Mouse (Mus musculus): ENCODE data around the gene Fgf8. TPM values are rescaled to one million over a fixed set of nuclear protein-coding genes. Genes with fewer than 3 reads are reported as not detected.

Fgf8 gene
- polyA plus RNA-seq, 1 experiment from 2014 or later = not detected

- H3K4me2 ChIP-seq (ENCODE audit: low read depth, low read length) = peak overlapping the region; percentile 32
- no peak overlapping the region for H3K9ac ChIP-seq (ENCODE audit: low read length)
- 9% methylated on average over 16 of the region's 16 CpGs for WGBS
- no peaks in the 10 kb centered on the region for H3K27me3 ChIP-seq (ENCODE audit: control insufficient read depth, insufficient read depth, low read depth, low read length)
- no peak overlapping the region for H3K27ac ChIP-seq (ENCODE audit: low read length)
- H3K36me3 ChIP-seq (ENCODE audit: control insufficient read depth, insufficient read depth, low read length) = no peaks in the 10 kb centered on the region
- H3K4me1 ChIP-seq (replicated peaks; ENCODE audit: control insufficient read depth, insufficient read depth, low read length) = no peaks in the 10 kb centered on the region
- peak; percentile 78 for ATAC-seq (ENCODE audit: low read depth)
- H3K9me3 ChIP-seq (ENCODE audit: control insufficient read depth, low read length) = no peaks in the 10 kb centered on the region
- peak overlapping the region; percentile 15; the same call in 1 of the 2 replicates for H3K4me3 ChIP-seq (ENCODE audit: low read length)
Observed at GRCm38 (mm10) chr19:45717493-45718220, 25.1 kb downstream of the Fgf8 start.

DNA sequence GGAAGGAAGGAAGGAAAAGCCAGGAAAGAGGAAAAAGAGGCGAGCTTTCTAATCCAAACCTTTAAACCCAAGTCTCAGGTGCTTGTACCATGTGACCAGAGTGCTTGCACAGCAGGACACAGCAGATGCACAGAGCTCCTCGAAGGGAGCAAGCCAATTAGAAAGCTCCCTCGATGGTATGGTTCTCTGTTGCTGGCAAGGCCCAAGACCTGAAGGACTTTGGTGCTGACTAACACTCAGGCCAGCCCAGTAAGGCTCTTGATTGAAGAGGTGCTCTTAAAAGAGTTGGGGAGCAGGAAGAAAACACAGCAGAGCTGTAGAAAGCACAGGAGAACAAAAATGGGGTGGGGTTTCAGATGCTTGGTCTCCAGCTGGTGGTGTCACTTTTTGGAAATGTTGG, 34.0 kb downstream of the Fgf8 start:
- H3K4me3 ChIP-seq (ENCODE audit: low read length) = no peak overlapping the region
- no peak overlapping the region for H3K27ac ChIP-seq (ENCODE audit: low read length)
- ATAC-seq (ENCODE audit: low read depth) = peak; percentile 45; the same call in 1 of the 2 replicates
- no peaks in the 10 kb centered on the region for H3K4me1 ChIP-seq (replicated peaks; ENCODE audit: control insufficient read depth, insufficient read depth, low read length)
- H3K36me3 ChIP-seq (ENCODE audit: control insufficient read depth, insufficient read depth, low read length) = no peaks in the 10 kb centered on the region
- no peak overlapping the region for H3K9ac ChIP-seq (ENCODE audit: low read length)
- no peak overlapping the region for H3K4me2 ChIP-seq (ENCODE audit: low read depth, low read length)
- WGBS = 49% methylated on average over 3 of the region's 3 CpGs
- no peaks in the 10 kb centered on the region for H3K27me3 ChIP-seq (ENCODE audit: control insufficient read depth, insufficient read depth, low read depth, low read length)
- no peaks in the 10 kb centered on the region for H3K9me3 ChIP-seq (ENCODE audit: control insufficient read depth, low read length)

- H3K36me3 ChIP-seq (ENCODE audit: control insufficient read depth, insufficient read depth, low read length) = no peaks in the 10 kb centered on the region
- no peak overlapping the region for H3K9ac ChIP-seq (ENCODE audit: low read length)
- 30% methylated on average over 6 of the region's 6 CpGs for WGBS
- no peaks in the 10 kb centered on the region for H3K9me3 ChIP-seq (ENCODE audit: control insufficient read depth, low read length)
- no peak overlapping the region for H3K27ac ChIP-seq (ENCODE audit: low read length)
- H3K4me1 ChIP-seq (replicated peaks; ENCODE audit: control insufficient read depth, insufficient read depth, low read length) = peaks cover 7% of the 10 kb centered on the region; the same call in 1 of the 2 replicates
- no peak overlapping the region for H3K4me2 ChIP-seq (ENCODE audit: low read depth, low read length)
- no peak for ATAC-seq (ENCODE audit: low read depth)
- no peaks in the 10 kb centered on the region for H3K27me3 ChIP-seq (ENCODE audit: control insufficient read depth, insufficient read depth, low read depth, low read length)
- H3K4me3 ChIP-seq (ENCODE audit: low read length) = no peak overlapping the region
Observed at GRCm38 (mm10) chr19:45696281-45696600, 46.5 kb downstream of the Fgf8 start.

DNA sequence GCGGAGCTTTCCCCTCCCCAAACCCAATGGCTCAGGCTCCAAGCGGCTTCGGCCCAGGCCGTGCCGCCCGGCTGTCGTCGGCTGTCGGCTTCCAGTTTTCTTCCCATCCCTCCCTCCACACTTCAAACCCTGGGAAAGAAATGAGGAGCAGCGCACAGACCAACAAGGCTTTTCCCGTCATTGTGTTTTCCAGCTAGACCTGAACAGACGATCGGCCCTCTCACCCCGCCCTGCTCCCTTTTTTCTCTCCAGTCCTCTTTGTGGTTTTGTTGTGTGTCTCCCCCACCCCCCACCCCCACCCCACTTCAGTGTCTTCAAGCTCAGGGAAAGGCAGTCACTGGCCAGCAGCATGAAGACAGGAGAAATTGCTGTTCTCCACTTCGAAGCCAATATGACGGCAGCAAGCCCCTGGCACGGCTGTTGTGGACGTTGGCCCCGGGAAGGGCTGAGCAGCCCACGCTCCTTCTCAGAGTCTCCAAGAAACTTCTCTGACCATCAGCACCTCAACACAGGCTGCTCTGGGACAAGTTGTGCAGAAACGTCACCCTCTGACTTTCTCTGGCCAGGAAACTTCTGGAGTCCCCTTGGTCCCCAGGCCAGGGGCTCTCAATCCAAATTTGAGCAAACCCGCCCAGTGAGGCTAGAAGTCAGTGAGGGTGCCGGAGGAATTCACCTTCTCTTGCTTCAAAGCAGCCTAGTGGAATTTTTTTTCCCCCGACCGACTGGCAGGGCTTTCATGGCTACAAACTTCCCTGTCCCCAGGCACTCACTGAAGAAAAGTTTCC, 47.0 kb downstream of the Fgf8 start:
- WGBS = 30% methylated on average over 25 of the region's 25 CpGs
- no peak for ATAC-seq (ENCODE audit: low read depth)
- Histone ChIP-seq H3K9me3 (ENCODE audit: control insufficient read depth, low read length) (no peaks in the 10 kb centered on the region), H3K27ac (ENCODE audit: low read length) (no peak overlapping the region), H3K27me3 (ENCODE audit: control insufficient read depth, insufficient read depth, low read depth, low read length) (no peaks in the 10 kb centered on the region), H3K4me1 (replicated peaks; ENCODE audit: control insufficient read depth, insufficient read depth, low read length) (peaks cover 7% of the 10 kb centered on the region; the same call in 1 of the 2 replicates), H3K9ac (ENCODE audit: low read length) (0 out of 2 replicates have a peak overlapping the region, but pooled peaks have one; percentile 27), H3K4me2 (ENCODE audit: low read depth, low read length) (peak overlapping the region; percentile 15; the same call in 1 of the 2 replicates), H3K36me3 (ENCODE audit: control insufficient read depth, insufficient read depth, low read length) (no peaks in the 10 kb centered on the region), H3K4me3 (ENCODE audit: low read length) (no peak overlapping the region)

DNA sequence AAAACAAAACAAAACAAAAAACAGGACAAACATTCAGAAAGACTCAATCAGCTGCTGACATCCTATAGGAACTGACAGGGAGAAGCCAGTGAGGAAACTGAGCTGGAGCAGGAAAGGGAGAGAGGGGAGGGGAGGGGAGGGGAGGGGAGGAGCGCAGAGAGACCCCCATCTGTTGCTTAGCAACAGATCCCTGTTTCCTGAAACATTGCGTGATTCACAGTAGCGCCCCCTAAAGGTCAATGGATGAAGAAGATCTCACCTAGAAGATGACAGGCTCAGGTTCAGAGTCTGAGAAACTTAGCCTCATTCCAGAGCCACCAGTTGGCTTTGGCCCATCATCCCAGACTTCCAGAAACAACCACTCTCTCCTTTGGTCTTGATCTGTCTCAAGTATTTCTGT, 48.7 kb downstream of the Fgf8 start:
- H3K36me3 ChIP-seq (ENCODE audit: control insufficient read depth, insufficient read depth, low read length) = no peaks in the 10 kb centered on the region
- no peak for ATAC-seq (ENCODE audit: low read depth)
- H3K27me3 ChIP-seq (ENCODE audit: control insufficient read depth, insufficient read depth, low read depth, low read length) = no peaks in the 10 kb centered on the region
- H3K27ac ChIP-seq (ENCODE audit: low read length) = no peak overlapping the region
- H3K4me3 ChIP-seq (ENCODE audit: low read length) = no peak overlapping the region
- no peaks in the 10 kb centered on the region for H3K9me3 ChIP-seq (ENCODE audit: control insufficient read depth, low read length)
- H3K4me2 ChIP-seq (ENCODE audit: low read depth, low read length) = no peak overlapping the region
- peaks cover 7% of the 10 kb centered on the region; the same call in 1 of the 2 replicates for H3K4me1 ChIP-seq (replicated peaks; ENCODE audit: control insufficient read depth, insufficient read depth, low read length)
- no peak overlapping the region for H3K9ac ChIP-seq (ENCODE audit: low read length)
- WGBS = 34% methylated on average over 3 of the region's 3 CpGs

GRCm38 (mm10) chr19:45692211-45692610, 50.5 kb downstream of the Fgf8 start:
- Histone ChIP-seq H3K4me1 (replicated peaks; ENCODE audit: control insufficient read depth, insufficient read depth, low read length) (peaks cover 7% of the 10 kb centered on the region; the same call in 1 of the 2 replicates), H3K4me2 (ENCODE audit: low read depth, low read length) (no peak overlapping the region), H3K27ac (ENCODE audit: low read length) (no peak overlapping the region), H3K9me3 (ENCODE audit: control insufficient read depth, low read length) (no peaks in the 10 kb centered on the region), H3K36me3 (ENCODE audit: control insufficient read depth, insufficient read depth, low read length) (no peaks in the 10 kb centered on the region), H3K9ac (ENCODE audit: low read length) (no peak overlapping the region), H3K27me3 (ENCODE audit: control insufficient read depth, insufficient read depth, low read depth, low read length) (no peaks in the 10 kb centered on the region), H3K4me3 (ENCODE audit: low read length) (no peak overlapping the region)
- WGBS = 82% methylated on average over 8 of the region's 8 CpGs
- no peak for ATAC-seq (ENCODE audit: low read depth)

GRCm38 (mm10) chr19:45691001-45691535, 51.6 kb downstream of the Fgf8 start:
- Histone ChIP-seq H3K4me2 (ENCODE audit: low read depth, low read length) (no peak overlapping the region), H3K27ac (ENCODE audit: low read length) (no peak overlapping the region), H3K4me3 (ENCODE audit: low read length) (no peak overlapping the region), H3K9ac (ENCODE audit: low read length) (no peak overlapping the region), H3K36me3 (ENCODE audit: control insufficient read depth, insufficient read depth, low read length) (no peaks in the 10 kb centered on the region), H3K9me3 (ENCODE audit: control insufficient read depth, low read length) (no peaks in the 10 kb centered on the region), H3K4me1 (replicated peaks; ENCODE audit: control insufficient read depth, insufficient read depth, low read length) (peaks cover 7% of the 10 kb centered on the region; the same call in 1 of the 2 replicates), H3K27me3 (ENCODE audit: control insufficient read depth, insufficient read depth, low read depth, low read length) (no peaks in the 10 kb centered on the region)
- no peak for ATAC-seq (ENCODE audit: low read depth)
- 65% methylated on average over 8 of the region's 8 CpGs for WGBS

DNA sequence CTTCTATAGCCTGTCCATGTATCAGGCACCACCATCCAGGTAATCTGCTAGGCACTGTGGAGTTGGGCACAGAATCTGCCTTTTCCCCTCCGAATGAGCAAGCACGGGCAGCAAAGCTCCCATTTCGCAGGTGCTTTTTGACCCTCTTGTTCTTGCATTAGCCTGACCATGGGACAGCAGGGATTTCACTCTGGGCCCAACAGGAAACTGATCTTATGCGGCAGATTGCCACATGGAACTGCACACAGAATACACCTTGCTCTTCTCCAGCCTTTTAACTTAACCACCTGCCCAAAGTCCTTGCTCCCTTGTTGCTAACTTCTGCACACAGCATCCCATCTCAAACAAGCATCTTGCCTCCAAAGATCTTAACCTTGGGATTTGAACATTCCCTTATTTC, 55.7 kb downstream of the Fgf8 start:
- H3K27ac ChIP-seq (ENCODE audit: low read length) = no peak overlapping the region
- no peaks in the 10 kb centered on the region for H3K9me3 ChIP-seq (ENCODE audit: control insufficient read depth, low read length)
- H3K4me1 ChIP-seq (replicated peaks; ENCODE audit: control insufficient read depth, insufficient read depth, low read length) = no peaks in the 10 kb centered on the region
- ATAC-seq (ENCODE audit: low read depth) = no peak
- H3K9ac ChIP-seq (ENCODE audit: low read length) = no peak overlapping the region
- no peaks in the 10 kb centered on the region for H3K27me3 ChIP-seq (ENCODE audit: control insufficient read depth, insufficient read depth, low read depth, low read length)
- no peaks in the 10 kb centered on the region for H3K36me3 ChIP-seq (ENCODE audit: control insufficient read depth, insufficient read depth, low read length)
- H3K4me3 ChIP-seq (ENCODE audit: low read length) = no peak overlapping the region
- 61% methylated on average over 4 of the region's 4 CpGs for WGBS
- H3K4me2 ChIP-seq (ENCODE audit: low read depth, low read length) = no peak overlapping the region
